Mouse (Mus musculus): ENCODE data around the gene Frmd4b.

GRCm38 (mm10) chr6:97290687-97291086 lies 326.7 kb downstream of the Frmd4b start:
- TF ChIP-seq CTCF (IDR thresholded peaks at IDR 0.05; ENCODE audit: extremely low read depth, insufficient read length, insufficient replicate concordance, low read depth, low read length): no peak
- TF ChIP-seq POLR2A (IDR thresholded peaks at IDR 0.05; ENCODE audit: low read depth, low read length): no peak

Data from small intestine, adult 2 months (tissue).